Mouse (Mus musculus): ENCODE measurements at regions not wholly inside any gene's neighbourhood (a gene's known extent, or its start where the extent isn't known, plus 50 kb on each side); places are given as distances from the start of the nearest gene placed in this dataset.

- DNase-seq (ENCODE audit: extremely low spot score in 1 of 2, low spot score in 1 of 2): peak in 1 of 2 experiments; percentile 13
Observed at GRCm38 (mm10) chr2:59406976-59407375, 77.5 kb upstream of the Dapl1 start.

GRCm38 (mm10) chr2:59407512-59407988 lies 76.9 kb upstream of the Dapl1 start:
- DNase-seq (ENCODE audit: extremely low spot score in 1 of 2, low spot score in 1 of 2): peak; percentile 51 to 53

GRCm38 (mm10) chr2:59408040-59408587 lies 76.3 kb upstream of the Dapl1 start:
- DNase-seq (ENCODE audit: extremely low spot score in 1 of 2, low spot score in 1 of 2): no peak

- no peak for DNase-seq (ENCODE audit: extremely low spot score in 1 of 2, low spot score in 1 of 2)
Observed at GRCm38 (mm10) chr2:59414612-59415011, 69.8 kb upstream of the Dapl1 start.

- no peak for DNase-seq (ENCODE audit: extremely low spot score in 1 of 2, low spot score in 1 of 2)
Observed at GRCm38 (mm10) chr2:59416491-59417195, 67.8 kb upstream of the Dapl1 start.

GRCm38 (mm10) chr2:59417384-59417955 lies 67.0 kb upstream of the Dapl1 start:
- no peak for DNase-seq (ENCODE audit: extremely low spot score in 1 of 2, low spot score in 1 of 2)

- no peak for DNase-seq (ENCODE audit: extremely low spot score in 1 of 2, low spot score in 1 of 2)
Observed at GRCm38 (mm10) chr2:59420496-59420895, 64.0 kb upstream of the Dapl1 start.

- no peak for DNase-seq (ENCODE audit: extremely low spot score in 1 of 2, low spot score in 1 of 2)
Observed at GRCm38 (mm10) chr2:59422291-59423242, 61.9 kb upstream of the Dapl1 start.

- DNase-seq (ENCODE audit: extremely low spot score in 1 of 2, low spot score in 1 of 2): no peak
Observed at GRCm38 (mm10) chr2:59424205-59424604, 60.2 kb upstream of the Dapl1 start.

GRCm38 (mm10) chr2:59424729-59425128 lies 59.7 kb upstream of the Dapl1 start:
- DNase-seq (ENCODE audit: extremely low spot score in 1 of 2, low spot score in 1 of 2): peak; percentile 31 to 71

GRCm38 (mm10) chr2:59425876-59426275 lies 58.6 kb upstream of the Dapl1 start:
- DNase-seq (ENCODE audit: extremely low spot score in 1 of 2, low spot score in 1 of 2): no peak

GRCm38 (mm10) chr2:59431466-59431865 lies 53.0 kb upstream of the Dapl1 start:
- DNase-seq (ENCODE audit: extremely low spot score in 1 of 2, low spot score in 1 of 2): no peak

- no peak for DNase-seq (ENCODE audit: extremely low spot score in 1 of 2, low spot score in 1 of 2)
Observed at GRCm38 (mm10) chr2:59431867-59432266, 52.6 kb upstream of the Dapl1 start.

Measured in frontal cortex, adult 2 months (tissue).